Mouse (Mus musculus): ENCODE results near the gene Unc5c.

Gene Unc5c

DNA sequence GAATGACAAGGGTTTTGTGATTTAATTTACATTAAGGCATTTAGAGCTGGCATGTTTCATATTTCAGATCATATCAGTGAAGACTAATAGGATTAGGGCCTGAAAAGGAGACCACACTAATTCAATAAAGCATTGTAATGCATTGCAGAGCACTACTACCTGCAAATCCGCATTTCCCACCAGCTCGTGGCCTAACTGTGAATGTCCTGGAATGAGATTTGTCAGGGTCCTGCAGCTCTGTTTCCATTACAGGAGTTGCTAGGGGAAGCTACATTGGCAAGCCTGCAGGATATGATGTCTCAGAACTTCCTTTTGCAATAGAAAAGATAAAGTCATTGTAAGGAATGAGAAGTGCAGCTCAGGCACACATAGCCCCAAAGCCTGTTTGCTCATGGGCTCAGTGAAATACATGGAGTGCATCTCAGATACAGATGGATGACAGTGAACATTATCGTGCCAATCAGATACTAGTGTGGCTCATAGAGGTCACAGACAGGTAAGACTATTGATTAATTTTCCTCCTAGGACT, 236.4 kb downstream of the Unc5c start:
- no peak for DNase-seq (ENCODE audit: low spot score in 2 of 2)

DNA sequence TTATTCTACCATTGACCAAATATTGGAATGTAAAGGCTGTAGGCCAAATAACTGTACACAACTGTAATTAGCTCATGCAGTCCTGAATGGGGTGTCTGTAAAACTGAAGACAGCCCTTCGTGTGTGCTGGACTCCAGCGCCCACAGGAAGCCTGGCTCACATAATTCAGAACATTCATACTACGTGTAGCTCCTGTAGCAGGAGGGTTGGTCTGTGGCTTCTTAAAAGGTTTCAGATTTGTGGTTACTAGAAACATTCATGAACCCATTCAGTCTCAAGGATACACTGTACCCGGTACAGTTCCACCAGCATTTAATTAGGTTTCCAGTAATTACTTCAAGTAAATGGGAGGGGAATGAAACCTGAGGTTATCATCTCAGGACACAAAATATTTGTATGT, 246.6 kb downstream of the Unc5c start:
- DNase-seq (ENCODE audit: low spot score in 2 of 2) = no peak

DNA sequence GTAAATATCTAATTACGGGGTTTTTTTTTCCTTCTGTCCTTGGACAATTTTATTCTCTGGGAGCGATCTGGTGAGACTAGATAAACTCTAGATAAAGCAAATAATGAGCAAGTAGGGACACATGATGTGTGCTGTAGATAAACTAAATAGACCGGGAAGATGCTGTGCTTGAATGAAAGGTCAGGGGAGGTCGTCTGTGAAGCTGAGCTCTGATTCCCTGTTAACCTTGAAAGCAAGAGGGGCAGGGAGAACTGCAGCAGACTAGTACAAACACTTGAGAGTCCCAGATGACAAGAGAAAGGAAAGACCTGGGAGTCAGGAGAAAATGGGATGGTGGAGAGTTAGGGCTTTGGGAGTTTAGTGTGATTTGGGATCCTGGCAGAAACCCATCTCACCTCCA, 251.4 kb downstream of the Unc5c start:
- no peak for DNase-seq (ENCODE audit: low spot score in 2 of 2)

DNA sequence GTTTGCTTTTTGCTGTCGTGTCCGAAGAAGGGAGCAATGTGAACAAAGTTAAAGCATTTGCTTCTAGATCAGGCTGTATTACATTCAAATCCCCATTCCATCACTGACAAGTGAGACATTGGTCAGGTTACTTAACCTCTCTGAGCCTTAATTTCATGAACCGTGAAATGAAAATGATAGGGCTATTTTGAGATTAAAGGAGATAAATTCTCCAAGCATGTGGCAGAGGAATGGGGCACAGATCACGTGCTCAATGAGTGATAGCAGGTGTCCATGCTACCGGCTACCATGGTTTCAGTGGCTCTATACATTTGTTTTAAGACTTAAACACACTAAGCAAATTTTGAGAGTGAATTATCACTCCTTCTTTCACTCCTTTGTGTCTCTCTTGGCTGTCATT, 254.0 kb downstream of the Unc5c start:
- no peak for DNase-seq (ENCODE audit: low spot score in 2 of 2)

- no peak for DNase-seq (ENCODE audit: low spot score in 2 of 2)
Measured at GRCm38 (mm10) chr3:141724499-141724898, 259.5 kb downstream of the Unc5c start.

DNA sequence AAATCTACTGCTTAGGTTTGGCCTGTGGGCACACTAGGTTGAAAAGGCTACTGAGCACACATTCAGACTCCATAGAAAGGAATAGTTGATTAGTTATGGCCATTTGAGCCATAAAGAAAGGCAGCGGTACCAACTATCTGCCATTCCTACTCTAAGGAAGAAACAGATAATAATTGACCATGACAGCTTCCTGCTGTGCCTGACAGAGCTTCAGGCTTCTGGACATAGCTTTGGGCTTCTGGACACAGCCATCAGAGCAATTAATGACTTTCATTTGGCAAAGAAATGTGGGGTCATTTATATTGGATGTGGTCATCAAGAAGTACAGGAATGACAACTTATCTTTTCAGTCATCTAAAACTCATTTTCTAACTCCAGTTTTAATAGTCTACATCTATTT, 260.4 kb downstream of the Unc5c start:
- no peak for DNase-seq (ENCODE audit: low spot score in 2 of 2)

DNA sequence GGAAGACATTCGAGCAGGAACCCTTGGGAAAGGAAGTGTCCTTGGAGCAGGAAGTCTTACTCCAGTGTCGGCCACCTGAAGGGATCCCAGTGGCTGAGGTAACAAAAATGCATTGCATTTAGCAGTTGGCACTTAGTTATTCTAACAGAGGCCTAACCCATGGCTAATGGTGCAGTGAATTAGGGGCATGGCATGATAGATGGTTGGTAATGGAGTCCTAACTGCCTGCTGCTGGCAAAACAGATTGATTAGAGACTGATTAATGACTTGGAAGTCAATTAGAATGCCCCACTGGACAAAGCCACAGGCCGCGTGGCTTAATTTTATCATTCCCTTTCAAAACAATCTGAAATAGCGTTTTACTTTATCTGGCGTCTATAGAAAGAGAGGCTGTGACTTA, 268.8 kb downstream of the Unc5c start:
- DNase-seq (ENCODE audit: low spot score in 2 of 2) = no peak

DNA sequence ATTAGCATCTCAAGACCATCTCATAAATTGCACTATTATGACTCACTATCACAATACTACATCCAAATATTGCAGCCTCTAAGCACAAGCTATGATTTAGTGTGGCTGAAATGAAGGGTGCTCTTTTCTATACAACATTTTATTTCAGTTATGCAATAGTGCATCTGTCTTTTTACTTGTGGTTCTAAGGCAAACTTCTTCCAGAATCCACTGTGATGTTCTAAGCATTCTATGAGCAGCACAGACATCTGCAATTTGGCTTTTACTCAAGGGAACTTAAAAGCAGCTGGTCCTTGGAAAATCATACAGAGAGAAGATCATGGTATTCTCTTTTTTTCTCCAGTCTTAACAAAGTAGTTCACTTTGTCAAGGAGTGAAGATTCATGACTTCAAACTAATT, 270.3 kb downstream of the Unc5c start:
- no peak for DNase-seq (ENCODE audit: low spot score in 2 of 2)

DNA sequence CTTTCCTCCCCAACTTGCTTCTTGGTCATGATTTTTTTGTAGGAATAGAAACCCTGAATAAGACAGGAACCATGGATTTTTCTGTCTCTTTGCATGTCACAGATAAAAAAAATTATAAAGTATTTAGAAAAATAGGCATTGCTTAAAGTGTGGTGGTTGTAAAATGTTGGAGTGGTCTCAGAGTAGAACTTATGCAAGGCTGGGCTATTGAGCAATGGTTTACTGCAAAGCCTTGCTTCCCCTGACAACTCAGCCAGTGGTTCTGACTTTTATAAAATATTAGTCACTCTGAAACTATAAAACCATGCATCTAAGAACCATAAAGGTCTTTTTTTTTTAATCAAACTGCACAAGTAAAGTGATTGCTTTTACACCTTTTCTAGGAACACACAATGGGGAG, 280.3 kb downstream of the Unc5c start:
- no peak for DNase-seq (ENCODE audit: low spot score in 2 of 2)

DNA sequence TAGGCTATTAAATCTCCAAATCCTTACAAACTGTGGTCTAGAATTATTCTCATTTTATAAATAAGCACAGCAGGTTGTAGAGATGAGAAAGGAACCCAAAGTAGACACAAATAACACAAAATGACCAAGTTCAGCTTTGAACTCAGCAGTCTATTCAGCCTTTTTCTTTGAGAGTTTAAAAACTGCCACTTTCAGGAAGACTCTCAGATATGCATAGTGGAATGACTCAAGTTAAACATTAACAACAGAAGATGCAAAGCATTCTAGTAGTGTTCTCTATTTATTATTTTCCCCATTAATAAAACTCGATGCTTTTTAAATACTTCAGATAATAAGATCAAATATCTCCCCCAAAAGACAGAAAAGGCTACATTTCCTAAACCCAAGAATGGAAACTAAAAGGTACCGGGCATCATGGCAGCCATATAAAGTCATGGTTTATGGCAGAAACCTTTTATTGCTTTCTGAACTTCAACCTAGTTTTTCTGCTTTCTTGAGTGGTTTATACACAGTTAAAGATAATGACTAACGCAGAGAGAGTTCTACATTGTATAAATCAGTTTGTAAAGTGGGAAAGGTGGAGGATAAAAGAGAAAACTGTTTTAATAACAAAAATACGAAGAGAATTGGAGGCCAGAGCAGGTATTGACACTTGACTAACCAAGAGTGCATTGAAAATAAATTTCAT, 283.8 kb downstream of the Unc5c start:
- no peak for DNase-seq (ENCODE audit: low spot score in 2 of 2)

DNA sequence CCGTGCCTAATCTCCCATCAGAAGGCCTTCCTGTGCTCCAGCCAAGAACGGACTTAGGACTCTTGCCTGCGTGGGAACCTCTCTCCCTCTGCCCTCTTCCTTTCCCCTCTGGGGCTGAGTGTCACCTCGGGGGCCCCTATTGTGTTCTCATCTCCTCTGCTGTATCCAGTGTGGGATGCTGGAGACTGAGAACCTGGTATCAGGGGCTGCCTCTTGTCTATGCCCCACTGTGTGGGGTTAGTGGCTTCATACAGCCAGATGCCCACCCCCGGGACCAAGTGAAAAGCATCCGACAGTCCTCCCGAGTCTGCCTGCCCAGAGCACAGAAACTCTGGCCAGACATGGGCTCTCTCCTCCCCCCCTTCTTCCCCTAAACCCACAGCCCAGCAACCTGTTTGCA, 287.2 kb downstream of the Unc5c start:
- no peak for DNase-seq (ENCODE audit: low spot score in 2 of 2)

DNA sequence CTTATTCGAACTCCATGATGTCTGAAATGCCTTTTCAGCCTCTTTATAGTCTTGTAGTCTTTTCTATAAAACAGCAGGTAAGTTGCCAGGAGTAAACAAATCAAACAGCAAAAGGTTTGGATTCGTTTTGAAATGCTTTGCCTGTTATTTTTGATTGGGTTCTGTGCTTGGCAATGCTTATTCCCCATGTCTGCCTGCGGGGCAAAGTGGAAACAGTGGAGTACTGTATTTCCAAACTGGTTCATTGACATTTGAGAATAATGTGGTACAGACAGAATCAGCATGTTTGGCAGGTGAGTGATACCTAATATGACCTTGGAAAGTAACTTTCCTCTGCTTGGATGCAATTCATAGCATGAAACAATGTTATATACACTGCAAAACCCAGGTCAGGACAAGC, 292.2 kb downstream of the Unc5c start:
- no peak for DNase-seq (ENCODE audit: low spot score in 2 of 2)

- DNase-seq (ENCODE audit: low spot score in 2 of 2) = no peak
Measured at GRCm38 (mm10) chr3:141778411-141778919, 313.4 kb downstream of the Unc5c start.

DNA sequence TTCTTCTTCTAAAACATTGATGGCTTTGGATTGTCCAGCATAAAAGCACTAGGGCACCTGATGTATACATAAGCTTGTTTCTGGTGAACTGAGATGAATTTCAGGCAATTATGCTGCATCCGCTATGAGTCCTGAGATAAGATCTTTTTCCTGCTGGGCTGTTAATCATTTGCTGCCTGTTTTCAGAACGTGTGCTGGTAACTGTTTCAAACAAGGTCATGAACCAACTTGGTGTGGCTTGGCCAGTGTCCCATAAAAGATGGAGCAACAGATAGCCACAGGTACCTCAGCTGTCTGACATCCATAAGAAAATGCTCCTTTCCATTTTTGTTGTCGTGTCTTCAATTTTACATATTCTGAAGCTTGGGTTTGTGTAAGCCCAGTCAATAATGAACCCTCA, 314.2 kb downstream of the Unc5c start:
- no peak for DNase-seq (ENCODE audit: low spot score in 2 of 2)

GRCm38 (mm10) chr3:141782553-141782952, 317.5 kb downstream of the Unc5c start:
- no peak for DNase-seq (ENCODE audit: low spot score in 2 of 2)

DNA sequence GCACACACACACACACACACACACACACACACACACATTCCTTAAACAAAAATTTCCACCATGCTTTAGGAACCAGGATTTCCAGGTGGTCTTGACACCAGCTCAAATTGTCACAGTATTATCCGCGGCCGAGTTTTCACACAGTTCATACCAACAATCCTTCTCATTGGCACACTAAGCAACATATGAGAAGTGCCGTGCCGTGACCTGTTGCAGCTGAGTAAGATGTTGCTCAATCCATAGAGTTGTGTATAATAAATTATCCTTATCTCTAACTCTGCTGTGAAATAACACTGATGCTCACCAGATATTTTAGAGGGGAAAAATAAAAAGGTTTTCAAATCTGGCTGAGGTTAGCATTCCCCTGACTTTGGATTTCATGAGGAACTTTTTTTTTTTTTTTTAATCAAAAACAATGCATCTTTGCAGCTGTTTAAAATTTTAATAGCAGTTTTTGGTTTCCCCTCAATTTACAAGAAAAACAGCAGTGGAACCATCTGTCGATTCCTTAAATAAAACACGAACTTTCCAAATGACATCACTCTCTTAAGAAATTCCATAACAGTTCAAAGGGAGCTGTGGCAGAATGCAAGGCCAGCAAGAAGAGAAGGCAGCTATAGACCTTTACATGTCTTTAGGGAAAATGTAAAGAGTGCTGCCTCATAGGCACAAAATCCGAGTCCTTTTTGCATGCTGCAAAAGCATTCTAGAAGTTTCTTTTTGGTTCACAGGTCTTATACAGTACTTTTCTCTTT, 326.2 kb downstream of the Unc5c start:
- DNase-seq (ENCODE audit: low spot score in 2 of 2) = no peak

DNA sequence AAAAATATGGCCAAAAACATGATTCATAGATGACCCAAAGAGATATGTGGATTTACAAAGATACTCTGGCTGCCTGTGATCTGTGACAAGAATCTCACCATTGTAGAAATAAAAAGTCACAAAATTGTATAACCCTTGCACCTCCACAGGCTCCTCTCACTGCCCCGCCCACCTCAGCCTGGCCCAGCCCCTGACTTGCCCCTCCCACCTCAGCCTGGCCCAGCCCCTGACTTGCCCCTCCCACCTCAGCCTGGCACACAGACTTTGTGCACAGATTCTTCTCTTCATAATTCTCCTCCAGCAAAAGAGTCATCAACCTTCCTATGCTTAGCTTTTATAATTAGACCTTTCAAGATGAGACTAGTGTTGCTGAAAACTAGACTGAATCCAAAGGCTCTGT, 327.1 kb downstream of the Unc5c start:
- DNase-seq (ENCODE audit: low spot score in 2 of 2) = no peak

GRCm38 (mm10) chr3:141793755-141794154, 328.7 kb downstream of the Unc5c start:
- DNase-seq (ENCODE audit: low spot score in 2 of 2) = no peak

DNA sequence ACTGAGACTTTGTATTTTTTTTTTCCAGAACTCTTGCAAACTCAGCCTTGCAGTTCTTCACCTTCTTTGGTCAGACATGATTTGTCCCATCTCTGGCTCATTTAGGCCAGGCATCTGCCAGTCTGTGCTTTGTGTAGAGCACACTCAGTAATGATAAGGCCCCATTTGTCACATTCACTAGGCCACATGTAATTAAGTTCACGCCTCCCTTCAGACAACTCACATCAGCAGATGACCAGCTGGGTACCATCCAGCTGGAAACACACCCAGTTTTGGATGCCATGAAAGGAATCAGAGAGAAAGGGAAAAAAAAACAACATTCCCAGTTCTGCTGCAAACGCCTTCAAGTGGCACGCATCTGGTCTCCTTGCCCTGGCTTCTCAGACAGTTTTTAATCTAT, 329.4 kb downstream of the Unc5c start:
- no peak for DNase-seq (ENCODE audit: low spot score in 2 of 2)

DNA sequence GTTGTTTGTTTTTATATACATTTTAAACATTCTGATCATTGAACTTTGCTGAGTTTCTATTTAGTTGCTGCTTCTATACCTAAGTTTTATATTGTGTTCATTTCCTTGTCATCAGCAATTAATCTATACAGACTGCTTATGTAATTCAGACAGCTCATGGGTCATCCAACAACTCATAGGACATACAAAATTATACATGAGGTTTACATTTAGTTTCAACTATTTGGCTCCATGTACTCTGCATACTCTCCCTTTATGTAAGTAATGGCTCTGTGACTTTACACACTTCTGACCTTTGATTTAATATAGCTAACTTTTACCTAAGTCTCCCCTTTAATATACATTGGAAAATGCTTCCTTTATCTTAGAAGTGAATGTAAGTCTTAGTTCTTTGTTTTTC, 332.4 kb downstream of the Unc5c start:
- no peak for DNase-seq (ENCODE audit: low spot score in 2 of 2)

- DNase-seq (ENCODE audit: low spot score in 2 of 2) = no peak
Measured at GRCm38 (mm10) chr3:141797789-141798188, 332.8 kb downstream of the Unc5c start.

- DNase-seq (ENCODE audit: low spot score in 2 of 2) = no peak
Measured at GRCm38 (mm10) chr3:141804133-141804532, 339.1 kb downstream of the Unc5c start.

DNA sequence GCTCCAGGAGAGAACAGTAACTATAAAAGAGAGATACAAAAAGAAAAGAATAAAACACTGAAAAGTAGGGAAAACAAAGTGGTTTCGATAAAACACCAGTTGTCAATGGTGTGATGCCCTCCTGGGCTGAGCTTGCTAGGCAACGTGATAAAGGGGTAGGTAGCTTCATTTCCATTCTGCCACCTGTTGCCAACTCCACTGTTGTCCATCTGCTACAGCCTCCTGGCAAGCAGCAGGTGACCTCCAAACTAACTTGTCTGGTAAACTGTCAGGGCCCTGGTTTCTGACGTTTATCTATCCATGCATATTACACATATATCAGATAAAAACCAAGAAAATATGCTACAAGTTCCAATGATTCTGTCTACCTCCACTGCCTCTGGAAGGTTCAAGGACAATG, 344.6 kb downstream of the Unc5c start:
- DNase-seq (ENCODE audit: low spot score in 2 of 2) = no peak
